In genomic region chr11:101416433-101417100, GRCm38 (mm10) we compare ENCODE assay signal across 8 mouse cellular contexts. TPM values are rescaled to one million over a fixed set of nuclear protein-coding genes. Genes with fewer than 3 reads are reported as not detected.
DNase-seq lines count a peak whose midpoint lies in the region; ATAC-seq and TF ChIP-seq lines count a peak whose summit lies in the region.

No protein-coding gene starts in this region.

- no peak for TF ChIP-seq CTCF in kidney, adult 2 months (conservative IDR thresholded peaks at IDR 0.05; ENCODE audit: insufficient read depth, insufficient read length, low read depth, low read length)
- TF ChIP-seq CTCF in stomach, postnatal 0 days (IDR thresholded peaks at IDR 0.05; ENCODE audit: low read depth), result no peak

- no peaks in the 10 kb centered on the region for H3K36me3 ChIP-seq in kidney, adult 2 months (ENCODE audit: control insufficient read depth, insufficient read depth, low read length)
- H3K36me3 ChIP-seq in stomach, postnatal 0 days (ENCODE audit: control insufficient read depth, insufficient read depth, low read length), result peaks cover 5% of the 10 kb centered on the region; the same call in 1 of the 2 replicates

- peak overlapping the region; percentile 91 for H3K4me3 ChIP-seq in kidney, adult 2 months (ENCODE audit: insufficient read depth, low read depth, low read length)
- H3K4me3 ChIP-seq in stomach, postnatal 0 days (ENCODE audit: low read depth, low read length), result peak overlapping the region; percentile 80

- no peaks in the 10 kb centered on the region for H3K27me3 ChIP-seq in kidney, adult 2 months (replicated peaks; ENCODE audit: control insufficient read depth, insufficient read depth, low read length)
- H3K27me3 ChIP-seq in stomach, postnatal 0 days (ENCODE audit: control insufficient read depth, insufficient read depth, low read length), result no peaks in the 10 kb centered on the region

- H3K4me1 ChIP-seq in kidney, adult 2 months (ENCODE audit: control insufficient read depth, insufficient read depth, low read length), result peaks cover 9% of the 10 kb centered on the region; the same call in 1 of the 2 replicates
- no peaks in the 10 kb centered on the region for H3K4me1 ChIP-seq in stomach, postnatal 0 days (replicated peaks; ENCODE audit: control insufficient read depth, insufficient read depth)

- H3K4me2 ChIP-seq in stomach, postnatal 0 days (replicated peaks; ENCODE audit: low read depth), result peak overlapping the region; percentile 80

- H3K9me3 ChIP-seq in stomach, postnatal 0 days (ENCODE audit: control insufficient read depth, low read length), result no peaks in the 10 kb centered on the region

- H3K9ac ChIP-seq in stomach, postnatal 0 days (ENCODE audit: low read length), result peak overlapping the region; percentile 75

- DNase-seq in kidney, adult 2 months, result peak; percentile 25
- DNase-seq in kidney, adult 8-10 months, result no peak
- peak; percentile 77 for DNase-seq in ZHBTc4 (ENCODE audit: low read depth, low spot score)
- peak; percentile 32 for DNase-seq in lung, postnatal 10 days
- DNase-seq in stomach, postnatal 0 days (ENCODE audit: low spot score), result no peak
- no peak for DNase-seq in gastrocnemius, postnatal 25 days
- no peak for DNase-seq in cerebellum, adult 9-10 months

- TF ChIP-seq POLR2A in kidney, adult 2 months (IDR thresholded peaks at IDR 0.05; ENCODE audit: low read depth, low read length), result no peak

- H3K27ac ChIP-seq in kidney, adult 2 months (ENCODE audit: insufficient read depth, low read depth, low read length), result no peak overlapping the region
- peak overlapping the region; percentile 67 for H3K27ac ChIP-seq in stomach, postnatal 0 days (replicated peaks)

- WGBS in kidney, adult 2 months, result 2% methylated on average over 11 of the region's 11 CpGs
- 2% methylated on average over 11 of the region's 11 CpGs for WGBS in stomach, postnatal 0 days

- no peak for TF ChIP-seq EP300 in stomach, postnatal 0 days (optimal IDR thresholded peaks at IDR 0.05)

- peak; percentile 44; the same call in 1 of the 2 replicates for ATAC-seq in granulocyte monocyte progenitor cell, adult 5-6 weeks (replicated peaks; ENCODE audit: poor library complexity, severe bottlenecking)
- ATAC-seq in stomach, postnatal 0 days (ENCODE audit: low FRiP score, low TSS enrichment), result peak; percentile 26; the same call in 1 of the 2 replicates

RNA-seq across cellular contexts. Expression of gene Aarsd1, which starts 0.8 kb away (rescaled TPM):
- polyA plus RNA-seq in kidney, adult 2 months (2012; rRNA removed), result 26.3 and 29.2 TPM in 2 replicates
- 59.3 and 82.3 TPM in 2 replicates for total RNA-seq in granulocyte monocyte progenitor cell, adult 5-6 weeks (2014; fragmentation: Nextera tagmentation)
- total RNA-seq in granulocyte monocyte progenitor cell, adult 5-6 weeks (2017), result 63.1 and 74.5 TPM in 2 replicates
- polyA plus RNA-seq in stomach, postnatal 0 days (2015; fragmentation: Nextera tagmentation; extraction: Ambion mirVana), result 29.8 and 30.0 TPM in 2 replicates
- 10 to 100 TPM; 16.0 to 17.1 TPM for total RNA-seq in gastrocnemius, postnatal 25 days (2021)

RNA-seq across cellular contexts. Expression of gene Gm27029, which starts 8.0 kb away (rescaled TPM):
- 0.92 and 1.6 TPM in 2 replicates for polyA plus RNA-seq in kidney, adult 2 months (2012; rRNA removed)
- 6.6 TPM in 1 of 2 replicates, not detected in the other for total RNA-seq in granulocyte monocyte progenitor cell, adult 5-6 weeks (2014; fragmentation: Nextera tagmentation)
- 7.8 TPM in 1 of 2 replicates, not detected in the other for total RNA-seq in granulocyte monocyte progenitor cell, adult 5-6 weeks (2017)
- 3.1 TPM in 2 replicates for polyA plus RNA-seq in stomach, postnatal 0 days (2015; fragmentation: Nextera tagmentation; extraction: Ambion mirVana)
- 1 to 10 TPM; 5.8 to 7.1 TPM for total RNA-seq in gastrocnemius, postnatal 25 days (2021)

RNA-seq across cellular contexts. Expression of gene Rundc1, which starts 8.3 kb away (rescaled TPM):
- polyA plus RNA-seq in kidney, adult 2 months (2012; rRNA removed), result 24.7 and 27.6 TPM in 2 replicates
- 5.7 and 8.1 TPM in 2 replicates for total RNA-seq in granulocyte monocyte progenitor cell, adult 5-6 weeks (2014; fragmentation: Nextera tagmentation)
- total RNA-seq in granulocyte monocyte progenitor cell, adult 5-6 weeks (2017), result 4.3 and 6.0 TPM in 2 replicates
- 11.3 and 11.5 TPM in 2 replicates for polyA plus RNA-seq in stomach, postnatal 0 days (2015; fragmentation: Nextera tagmentation; extraction: Ambion mirVana)
- total RNA-seq in gastrocnemius, postnatal 25 days (2021), result 1 to 10 TPM; 6.6 to 7.3 TPM

RNA-seq across cellular contexts. Expression of gene Ptges3l, which starts 8.6 kb away (rescaled TPM):
- 4.6 and 6.0 TPM in 2 replicates for polyA plus RNA-seq in kidney, adult 2 months (2012; rRNA removed)
- 0.49 and 2.7 TPM in 2 replicates for total RNA-seq in granulocyte monocyte progenitor cell, adult 5-6 weeks (2014; fragmentation: Nextera tagmentation)
- 0.52 and 9.1 TPM in 2 replicates for total RNA-seq in granulocyte monocyte progenitor cell, adult 5-6 weeks (2017)
- 11.1 and 13.4 TPM in 2 replicates for polyA plus RNA-seq in stomach, postnatal 0 days (2015; fragmentation: Nextera tagmentation; extraction: Ambion mirVana)
- 100 to 1,000 TPM; 106 to 110 TPM for total RNA-seq in gastrocnemius, postnatal 25 days (2021)

RNA-seq across cellular contexts. Expression of gene Rpl27, which starts 25.5 kb away (rescaled TPM):
- polyA plus RNA-seq in kidney, adult 2 months (2012; rRNA removed), result 408 and 409 TPM in 2 replicates
- total RNA-seq in granulocyte monocyte progenitor cell, adult 5-6 weeks (2014; fragmentation: Nextera tagmentation), result 1,057 and 1,193 TPM in 2 replicates
- total RNA-seq in granulocyte monocyte progenitor cell, adult 5-6 weeks (2017), result 795 and 2,552 TPM in 2 replicates
- polyA plus RNA-seq in stomach, postnatal 0 days (2015; fragmentation: Nextera tagmentation; extraction: Ambion mirVana), result 317 and 371 TPM in 2 replicates
- total RNA-seq in gastrocnemius, postnatal 25 days (2021), result 10 to 100 TPM; 40.6 to 42.5 TPM

Comparison
In these comparisons a context has a peak if more than half of its experiments do, and no peak if none do; other contexts are left out.
1. DNase-seq: peak in kidney, adult 2 months (single experiment), ZHBTc4 (single experiment) and lung, postnatal 10 days (single experiment); none in kidney, adult 8-10 months (0 of 2), stomach, postnatal 0 days (single experiment), gastrocnemius, postnatal 25 days (single experiment) and cerebellum, adult 9-10 months (single experiment).